Mouse (Mus musculus) adipose tissue, adult 10 weeks (tissue): Measurements from ENCODE around the gene Hpcal1. TPM values are rescaled to one million over a fixed set of nuclear protein-coding genes. Genes with fewer than 3 reads are reported as not detected.

ENCODE experiments used
- polyA plus RNA-seq: library from polyadenylated mRNA; stranded (reverse); fragments of 350-450 nt; fragmentation: Illumina TruSeq; extraction: RNeasy Lipid Tissue Mini Kit (QIAGEN cat#74804); gene quantifications from one replicate; pipeline ENCODE4 v1.2.3, GENCODE M21; 2014; ENCODE audit warnings: low read depth, low replicate concordance

Hpcal1 gene
- 73.2 TPM for polyA plus RNA-seq

DNA sequence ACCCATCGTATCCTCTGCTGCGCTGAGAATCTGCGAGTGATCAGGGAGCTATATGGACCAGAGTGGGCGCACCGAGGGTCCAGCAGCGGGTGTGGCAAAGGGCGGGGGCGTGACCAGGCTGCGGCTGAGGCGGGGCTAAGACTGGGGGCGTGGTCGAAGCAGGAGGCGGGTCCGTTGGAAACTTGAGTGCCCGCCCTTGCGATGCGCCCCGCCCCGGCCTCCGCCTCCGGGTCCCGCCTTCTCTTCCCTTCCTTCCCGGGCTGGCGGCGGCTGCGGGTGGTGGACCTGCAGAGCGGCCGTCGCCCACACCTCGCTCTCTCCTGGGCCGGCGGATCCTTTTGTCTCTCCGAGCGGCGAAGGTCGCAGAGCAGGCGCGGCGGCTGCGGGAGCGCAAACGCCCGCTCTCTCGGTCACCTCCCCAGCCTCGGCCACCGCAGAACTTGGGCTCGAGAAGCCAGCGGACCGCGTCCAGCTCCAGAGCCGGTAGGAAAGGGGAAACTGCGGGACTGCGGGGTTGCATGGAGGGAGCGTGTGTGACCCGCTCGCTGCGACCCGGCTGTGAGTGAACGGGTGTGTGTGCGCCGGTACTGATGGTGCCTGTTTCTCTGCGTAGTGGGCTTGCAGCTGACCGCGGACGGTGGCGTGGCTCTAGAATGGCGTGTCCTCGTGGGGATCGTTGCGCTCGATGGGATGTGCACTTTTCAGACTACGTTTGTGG is at the start of gene Hpcal1:
TSS of gene Hpcal1 (plus strand) at position 293 of the 718 bp plus-strand sequence.

Other genes with a start within 250 kb of the Hpcal1 start
- gene Odc1, start 146.1 kb upstream of the Hpcal1 start, polyA plus RNA-seq: 118 TPM